Mouse (Mus musculus): Measurements from ENCODE around the gene Ssr4.
"Not testable (repeated sequence)": the region's sequence is repeated elsewhere in the genome, so short reads cannot be mapped to it uniquely, and the experiment has no call there.

Gene Ssr4

GRCm38 (mm10) chrX:73786364-73787224, at the start of gene Ssr4, which contains the start of gene Idh3g:
Gene Ssr4 (plus strand): TSS chrX:73787028.
Gene Idh3g (minus strand): TSS chrX:73786897.
- peak; percentile 88 for DNase-seq (ENCODE audit: low spot score)

GRCm38 (mm10) chrX:73738155-73738554, 48.7 kb upstream of the Ssr4 start:
- DNase-seq (ENCODE audit: low spot score) = no peak

- DNase-seq (ENCODE audit: low spot score) = no peak
These were observed 47.7 kb upstream of the Ssr4 start for GRCm38 (mm10) chrX:73739151-73739550.

- DNase-seq (ENCODE audit: low spot score) = not testable (repeated sequence)
These were observed 47.0 kb upstream of the Ssr4 start for GRCm38 (mm10) chrX:73739841-73740240.

- DNase-seq (ENCODE audit: low spot score) = no peak
These were observed 41.9 kb upstream of the Ssr4 start for GRCm38 (mm10) chrX:73744774-73745481.

- DNase-seq (ENCODE audit: low spot score) = no peak
These were observed 37.9 kb upstream of the Ssr4 start for GRCm38 (mm10) chrX:73748977-73749376.

- DNase-seq (ENCODE audit: low spot score) = no peak
These were observed 30.3 kb upstream of the Ssr4 start, which contains the start of gene Plxnb3 for GRCm38 (mm10) chrX:73756334-73757140. Gene Plxnb3 (plus strand): TSS chrX:73757090.

- no peak for DNase-seq (ENCODE audit: low spot score)
These were observed 28.1 kb upstream of the Ssr4 start for GRCm38 (mm10) chrX:73758611-73759290.

GRCm38 (mm10) chrX:73765311-73765710, 21.5 kb upstream of the Ssr4 start:
- DNase-seq (ENCODE audit: low spot score) = no peak

- peak; percentile 52 for DNase-seq (ENCODE audit: low spot score)
These were observed 19.6 kb upstream of the Ssr4 start for GRCm38 (mm10) chrX:73767267-73767666.

GRCm38 (mm10) chrX:73774168-73774760, 12.6 kb upstream of the Ssr4 start, which contains the start of gene Srpk3:
Gene Srpk3 (plus strand): TSS chrX:73774405.
- no peak for DNase-seq (ENCODE audit: low spot score)

- no peak for DNase-seq (ENCODE audit: low spot score)
These were observed 11.9 kb upstream of the Ssr4 start for GRCm38 (mm10) chrX:73774802-73775483.

GRCm38 (mm10) chrX:73782227-73782626, 4.6 kb upstream of the Ssr4 start:
- no peak for DNase-seq (ENCODE audit: low spot score)

GRCm38 (mm10) chrX:73785666-73786065, 1.2 kb upstream of the Ssr4 start:
- no peak for DNase-seq (ENCODE audit: low spot score)

- no peak for DNase-seq (ENCODE audit: low spot score)
These were observed 364 bp downstream of the Ssr4 start for GRCm38 (mm10) chrX:73787225-73787558.

- DNase-seq (ENCODE audit: low spot score) = no peak
These were observed 1.7 kb downstream of the Ssr4 start for GRCm38 (mm10) chrX:73788501-73788900.

- DNase-seq (ENCODE audit: low spot score) = no peak
These were observed 6.2 kb downstream of the Ssr4 start for GRCm38 (mm10) chrX:73793039-73793438.

- DNase-seq (ENCODE audit: low spot score) = no peak
These were observed 6.7 kb downstream of the Ssr4 start for GRCm38 (mm10) chrX:73793505-73793904.

- DNase-seq (ENCODE audit: low spot score) = no peak
These were observed 10.7 kb downstream of the Ssr4 start for GRCm38 (mm10) chrX:73797511-73797910.

GRCm38 (mm10) chrX:73798502-73798901, 11.7 kb downstream of the Ssr4 start:
- peak; percentile 79 for DNase-seq (ENCODE audit: low spot score)

- no peak for DNase-seq (ENCODE audit: low spot score)
These were observed 19.0 kb downstream of the Ssr4 start for GRCm38 (mm10) chrX:73805814-73806213.

Measured in testis, postnatal 10 days (tissue).